Mouse (Mus musculus) kidney, embryonic 14.5 days (tissue): ENCODE measurements at regions not wholly inside any gene's neighbourhood (a gene's known extent, or its start where the extent isn't known, plus 50 kb on each side); places are given as distances from the start of the nearest gene placed in this dataset.
"Not testable (repeated sequence)": the region's sequence is repeated elsewhere in the genome, so short reads cannot be mapped to it uniquely, and the experiment has no call there.

Source experiments
- ATAC-seq: fragments of 200-750 bp; cut with Nextera tagmentation; 2 replicates; pipeline ENCODE4 v1.8.0; 2017; ENCODE audit warnings: moderate number of reproducible peaks, mild to moderate bottlenecking, moderate TSS enrichment, moderate library complexity; ENCODE audit not compliant: low FRiP score, low TSS enrichment
- H3K27ac ChIP-seq: fragments of 300-500 bp; sonication (generic); 2 replicates; pipeline ENCODE4 v1.5.1; 2014; ENCODE audit warnings: low read depth, mild to moderate bottlenecking, low read length, moderate library complexity, mixed read lengths
- H3K27me3 ChIP-seq: fragments of 300-500 bp; sonication (generic); 2 replicates; pipeline ENCODE4 v1.6.1; 2014; ENCODE audit warnings: mild to moderate bottlenecking, low read length; ENCODE audit not compliant: control insufficient read depth, insufficient read depth
- H3K36me3 ChIP-seq: fragments of 300-500 bp; sonication (generic); 2 replicates; pipeline ENCODE4 v1.6.1; 2014; ENCODE audit warnings: low read length, mixed read lengths; ENCODE audit not compliant: control insufficient read depth, insufficient read depth
- H3K4me1 ChIP-seq: fragments of 300-500 bp; sonication (generic); 2 replicates; pipeline ENCODE4 v1.6.1; 2014; ENCODE audit warnings: low read length, mixed read lengths; ENCODE audit not compliant: control insufficient read depth, insufficient read depth
- H3K4me2 ChIP-seq: fragments of 300-500 bp; sonication (generic); replicated peaks from 2 replicates; pipeline ENCODE4 v1.6.1; 2014; ENCODE audit warnings: low read depth, mild to moderate bottlenecking, low read length
- H3K4me3 ChIP-seq: fragments of 300-500 bp; sonication (generic); 2 replicates; pipeline ENCODE4 v1.5.1; 2014; ENCODE audit warnings: mild to moderate bottlenecking, low read length
- H3K9ac ChIP-seq: fragments of 300-500 bp; sonication (generic); 2 replicates; pipeline ENCODE4 v1.6.1; 2014; ENCODE audit warnings: low read depth, mild to moderate bottlenecking, low read length, moderate library complexity
- H3K9me3 ChIP-seq: fragments of 300-500 bp; sonication (generic); 2 replicates; pipeline ENCODE4 v1.6.1; 2016; ENCODE audit warnings: low read length; ENCODE audit not compliant: control insufficient read depth
- WGBS: fragments of 180-500 bp; shearing (Covaris S2); extraction: QIAGEN DNeasy Blood & Tissue Kit; methylation state at CpG from one replicate; pipeline ENCODE4 v1.1.7; 2014; 5-methylcytosine and 5-hydroxymethylcytosine counted together

- no peak for ATAC-seq
- no peak overlapping the region for H3K27ac ChIP-seq
- H3K27me3 ChIP-seq: no peaks in the 10 kb centered on the region
- no peak overlapping the region for H3K4me3 ChIP-seq
- WGBS: 93% methylated on average over 6 of the region's 6 CpGs
- H3K4me2 ChIP-seq: no peak overlapping the region
- H3K36me3 ChIP-seq: no peaks in the 10 kb centered on the region
- H3K9me3 ChIP-seq: peaks cover 5% of the 10 kb centered on the region; the same call in 1 of the 2 replicates
- H3K4me1 ChIP-seq: no peaks in the 10 kb centered on the region
- no peak overlapping the region for H3K9ac ChIP-seq
Measured at GRCm38 (mm10) chr5:148682553-148682952, 130.0 kb upstream of the Ubl3 start.

GRCm38 (mm10) chr5:148680341-148680740 lies 127.8 kb upstream of the Ubl3 start:
- Histone ChIP-seq H3K4me2 (no peak overlapping the region), H3K9me3 (peaks cover 5% of the 10 kb centered on the region; the same call in 1 of the 2 replicates), H3K27me3 (no peaks in the 10 kb centered on the region), H3K4me3 (no peak overlapping the region), H3K27ac (no peak overlapping the region), H3K36me3 (no peaks in the 10 kb centered on the region), H3K4me1 (no peaks in the 10 kb centered on the region), H3K9ac (no peak overlapping the region)
- WGBS: 88% methylated on average over 5 of the region's 5 CpGs
- ATAC-seq: no peak

- H3K4me2 ChIP-seq: no peak overlapping the region
- no peaks in the 10 kb centered on the region for H3K9me3 ChIP-seq
- H3K4me3 ChIP-seq: no peak overlapping the region
- H3K9ac ChIP-seq: no peak overlapping the region
- H3K27ac ChIP-seq: no peak overlapping the region
- no peaks in the 10 kb centered on the region for H3K36me3 ChIP-seq
- H3K27me3 ChIP-seq: no peaks in the 10 kb centered on the region
- ATAC-seq: no peak
- H3K4me1 ChIP-seq: no peaks in the 10 kb centered on the region
- 92% methylated on average over 4 of the region's 4 CpGs for WGBS
Measured at GRCm38 (mm10) chr5:148679586-148679985, 127.0 kb upstream of the Ubl3 start.

GRCm38 (mm10) chr5:148678285-148678937 lies 125.8 kb upstream of the Ubl3 start:
- not testable (repeated sequence) for ATAC-seq

GRCm38 (mm10) chr5:148674281-148674680 lies 121.7 kb upstream of the Ubl3 start:
- no peak overlapping the region for H3K4me3 ChIP-seq
- WGBS: 85% methylated on average over 12 of the region's 12 CpGs

More at GRCm38 (mm10) chr5:148678285-148678937, 125.8 kb upstream of the Ubl3 start:
- not testable (repeated sequence) for H3K9ac ChIP-seq, H3K4me2 ChIP-seq, H3K36me3 ChIP-seq, H3K4me1 ChIP-seq, H3K9me3 ChIP-seq, H3K4me3 ChIP-seq, H3K27ac ChIP-seq, H3K27me3 ChIP-seq
- 94% methylated on average over 12 of the region's 12 CpGs for WGBS

GRCm38 (mm10) chr5:148662281-148662741 lies 109.7 kb upstream of the Ubl3 start:
- Histone ChIP-seq H3K27ac (no peak overlapping the region), H3K9me3 (peaks cover 6% of the 10 kb centered on the region), H3K4me1 (no peaks in the 10 kb centered on the region), H3K4me2 (no peak overlapping the region), H3K9ac (no peak overlapping the region), H3K36me3 (no peaks in the 10 kb centered on the region), H3K27me3 (no peaks in the 10 kb centered on the region), H3K4me3 (no peak overlapping the region)
- WGBS: 83% methylated on average over 15 of the region's 15 CpGs
- ATAC-seq: no peak

More at GRCm38 (mm10) chr5:148674281-148674680, 121.7 kb upstream of the Ubl3 start:
- H3K4me1 ChIP-seq: no peaks in the 10 kb centered on the region
- no peak overlapping the region for H3K27ac ChIP-seq
- H3K9me3 ChIP-seq: no peaks in the 10 kb centered on the region
- no peaks in the 10 kb centered on the region for H3K36me3 ChIP-seq
- H3K4me2 ChIP-seq: no peak overlapping the region
- ATAC-seq: no peak
- no peaks in the 10 kb centered on the region for H3K27me3 ChIP-seq
- no peak overlapping the region for H3K9ac ChIP-seq

GRCm38 (mm10) chr5:148661120-148661519 lies 108.5 kb upstream of the Ubl3 start:
- Histone ChIP-seq H3K36me3 (no peaks in the 10 kb centered on the region), H3K4me1 (no peaks in the 10 kb centered on the region), H3K4me3 (no peak overlapping the region), H3K9me3 (peaks cover 6% of the 10 kb centered on the region), H3K9ac (no peak overlapping the region), H3K27me3 (no peaks in the 10 kb centered on the region), H3K4me2 (no peak overlapping the region), H3K27ac (no peak overlapping the region)
- no peak for ATAC-seq
- 89% methylated on average over 4 of the region's 4 CpGs for WGBS

- 74% methylated on average over 4 of the region's 4 CpGs for WGBS
- no peak overlapping the region for H3K27ac ChIP-seq
- ATAC-seq: no peak
Measured at GRCm38 (mm10) chr5:148657936-148658640, 105.5 kb upstream of the Ubl3 start.

GRCm38 (mm10) chr5:148652525-148653243 lies 100.1 kb upstream of the Ubl3 start:
- 55% methylated on average over 7 of the region's 7 CpGs for WGBS
- no peak overlapping the region for H3K27ac ChIP-seq

More at GRCm38 (mm10) chr5:148657936-148658640, 105.5 kb upstream of the Ubl3 start:
- H3K27me3 ChIP-seq: no peaks in the 10 kb centered on the region
- no peaks in the 10 kb centered on the region for H3K4me1 ChIP-seq
- H3K9me3 ChIP-seq: peaks cover 6% of the 10 kb centered on the region
- H3K36me3 ChIP-seq: no peaks in the 10 kb centered on the region
- no peak overlapping the region for H3K9ac ChIP-seq
- H3K4me3 ChIP-seq: no peak overlapping the region
- no peak overlapping the region for H3K4me2 ChIP-seq

More at GRCm38 (mm10) chr5:148652525-148653243, 100.1 kb upstream of the Ubl3 start:
- no peak overlapping the region for H3K4me3 ChIP-seq
- H3K4me2 ChIP-seq: no peak overlapping the region
- no peaks in the 10 kb centered on the region for H3K27me3 ChIP-seq
- H3K9ac ChIP-seq: no peak overlapping the region
- no peak for ATAC-seq
- no peaks in the 10 kb centered on the region for H3K9me3 ChIP-seq
- H3K36me3 ChIP-seq: no peaks in the 10 kb centered on the region
- H3K4me1 ChIP-seq: no peaks in the 10 kb centered on the region
